Mouse (Mus musculus): ENCODE measurements at regions not wholly inside any gene's neighbourhood (a gene's known extent, or its start where the extent isn't known, plus 50 kb on each side); places are given as distances from the start of the nearest gene placed in this dataset.

GRCm38 (mm10) chr17:49215281-49215680 lies 212.9 kb upstream of the Mocs1 start:
- TF ChIP-seq CTCF (IDR thresholded peaks at IDR 0.05; ENCODE audit: extremely low read depth, insufficient read depth, low read length), result no peak
- no peak for TF ChIP-seq POLR2A (IDR thresholded peaks at IDR 0.05; ENCODE audit: extremely low read depth, insufficient read depth, low read length)
